Mouse (Mus musculus) adrenal gland, adult 2 months (tissue): ENCODE results near the gene Il13. TPM values are rescaled to one million over a fixed set of nuclear protein-coding genes. Genes with fewer than 3 reads are reported as not detected.
A peak's percentile ranks its signal among the peaks of the same experiment; 100 is the strongest.

ENCODE experiments used
- DNase-seq: peaks from one replicate; pipeline ENCODE4 v3.0.0; 2021
- polyA plus RNA-seq: library from polyadenylated mRNA; depleted of rRNA; stranded (reverse); fragments of >200 nt; gene quantifications from 2 replicates; pipeline ENCODE4 v1.2.3, GENCODE M21; 2012
- total RNA-seq, 2 experiments: library from RNA; stranded (reverse); gene quantifications; 2 replicates each; pipeline ENCODE4 v1.2.3; 2021

The Il13 gene
- total and polyA plus RNA-seq, 3 experiments: not detected

DNA sequence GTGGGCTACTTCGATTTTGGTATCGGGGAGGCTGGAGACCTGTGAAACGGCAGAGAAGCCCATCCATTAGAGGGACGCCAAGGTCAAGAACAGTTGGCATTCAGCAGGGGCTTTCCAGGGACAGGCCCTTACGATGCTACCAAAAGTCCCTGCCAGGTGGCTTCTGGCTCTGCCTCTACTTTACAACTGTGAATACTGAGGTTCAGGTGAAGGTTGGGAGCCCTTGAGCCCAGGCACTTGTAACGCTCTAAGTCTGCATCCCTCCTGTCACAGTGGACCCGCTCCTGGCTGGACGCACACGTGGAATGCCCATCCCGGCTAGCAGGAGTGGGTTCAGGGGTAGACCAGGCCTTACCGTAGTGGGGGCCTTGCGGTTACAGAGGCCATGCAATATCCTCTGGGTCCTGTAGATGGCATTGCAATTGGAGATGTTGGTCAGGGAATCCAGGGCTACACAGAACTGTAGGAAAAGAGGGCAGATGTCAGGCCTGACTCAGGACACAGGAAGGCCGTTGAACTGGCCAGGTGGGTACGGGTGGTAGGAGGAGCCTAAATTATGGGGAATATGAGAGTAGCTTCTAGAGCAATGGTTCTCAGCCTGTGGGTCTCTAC is 2.3 kb downstream of the Il13 start:
- no peak for DNase-seq

GRCm38 (mm10) chr11:53627859-53628258 is 6.6 kb downstream of the Il13 start:
- DNase-seq: peak; percentile 65

DNA sequence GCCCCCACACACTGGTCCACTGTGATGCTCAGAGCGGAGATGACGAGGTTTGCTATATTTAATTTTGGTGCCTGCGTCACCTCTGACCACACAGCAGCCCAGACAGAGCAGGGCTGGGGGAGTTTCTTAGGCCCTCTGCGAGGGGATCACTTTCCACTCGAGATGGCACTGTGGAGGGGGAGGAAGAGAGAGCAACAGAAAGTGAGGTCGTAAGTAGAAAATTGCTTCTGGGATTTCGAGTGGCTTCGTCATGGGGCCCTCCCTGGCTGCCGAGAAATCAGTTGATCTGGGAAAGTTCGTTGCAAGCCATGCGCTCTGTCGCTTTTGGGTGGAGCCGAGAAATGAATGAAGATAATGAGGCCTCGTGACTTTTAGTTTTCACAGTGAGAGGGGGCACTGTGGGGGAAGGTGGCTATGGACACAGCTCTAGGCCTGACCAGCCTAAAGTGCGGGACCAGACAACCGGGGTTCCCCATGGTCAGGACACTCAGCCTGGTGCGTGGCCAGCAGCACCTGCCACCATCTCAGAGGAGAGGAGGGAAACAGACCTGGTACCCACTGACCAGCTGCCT is 7.6 kb downstream of the Il13 start:
- no peak for DNase-seq

- DNase-seq: no peak
These were observed 10.4 kb downstream of the Il13 start for GRCm38 (mm10) chr11:53624124-53624523.

DNA sequence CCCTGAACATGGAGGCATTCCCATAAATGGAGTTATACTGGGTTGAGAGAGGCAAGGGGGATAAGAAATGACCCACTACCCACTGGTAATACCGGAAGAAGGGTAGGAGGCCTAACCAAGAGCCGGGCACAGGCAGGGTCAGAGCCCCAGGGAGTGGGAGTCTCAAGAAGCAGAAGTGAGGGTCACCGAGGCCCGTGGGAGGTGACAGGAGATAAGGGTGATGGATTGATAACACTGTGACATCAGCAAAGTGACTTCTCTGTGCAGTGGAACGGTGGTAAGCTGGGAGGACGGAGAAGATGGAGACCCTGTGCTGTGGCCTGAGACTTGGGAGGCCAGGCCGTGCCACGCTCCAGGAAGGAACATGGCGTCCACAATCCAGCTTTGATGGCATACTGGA is 10.9 kb downstream of the Il13 start:
- no peak for DNase-seq

DNA sequence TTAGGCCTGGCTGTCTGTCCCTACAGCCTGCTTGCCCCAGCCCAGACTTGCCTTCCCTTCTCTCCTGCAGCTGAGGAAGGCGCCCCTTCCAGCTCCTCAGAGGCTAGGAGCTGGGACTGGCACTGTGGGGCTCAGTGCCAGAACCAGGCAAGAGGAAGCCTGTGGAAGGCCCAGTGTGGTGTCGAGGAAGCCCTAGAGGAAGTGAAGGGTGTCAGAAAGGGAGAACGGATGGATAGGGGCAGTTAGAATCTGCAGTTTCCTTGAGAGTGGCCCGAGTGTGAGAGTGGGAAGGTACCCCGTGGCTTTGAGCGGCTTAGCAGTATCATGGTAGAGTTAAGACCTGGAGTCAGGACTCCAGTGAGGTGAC is 12.1 kb downstream of the Il13 start:
- DNase-seq: no peak

DNA sequence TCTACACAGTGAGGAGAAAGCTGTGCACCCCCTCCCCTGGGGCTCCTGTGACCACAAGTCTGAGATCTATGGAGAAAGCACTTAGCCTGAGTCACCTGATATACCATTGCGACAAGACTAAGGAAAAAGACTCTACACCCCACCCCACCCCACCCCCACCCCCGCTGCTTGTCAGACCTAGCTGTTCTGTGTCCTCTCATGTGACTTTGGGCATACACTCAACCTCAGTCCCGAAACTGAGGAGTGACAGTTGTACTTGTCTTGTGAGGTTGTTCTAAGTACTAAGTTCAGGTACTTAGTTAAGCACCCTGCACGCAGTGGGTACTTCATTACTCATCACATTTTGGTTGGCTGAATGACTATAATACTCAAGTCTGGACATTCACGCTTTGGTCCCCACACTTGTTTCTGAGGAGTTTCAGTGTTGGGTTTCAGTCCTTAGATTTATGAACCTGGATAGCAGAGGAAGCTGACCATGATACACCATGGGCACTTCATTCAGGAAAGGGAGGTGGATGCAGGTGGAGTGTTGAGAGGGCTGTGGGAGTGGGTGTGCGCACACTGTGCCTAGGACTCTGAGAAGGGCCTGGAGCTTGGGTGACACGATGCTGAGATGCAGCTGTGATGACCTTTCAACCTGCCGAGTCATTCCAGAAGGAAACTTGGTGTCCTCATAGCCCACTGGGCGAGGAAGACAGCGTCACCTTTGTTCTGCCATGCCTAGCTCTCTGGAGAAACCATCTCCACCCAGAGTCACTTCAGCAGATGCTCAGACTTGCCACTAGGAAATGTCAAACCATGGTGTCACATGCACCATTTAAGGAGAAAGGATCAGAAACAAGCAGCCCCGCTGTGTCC is 12.7 kb downstream of the Il13 start:
- no peak for DNase-seq

- no peak for DNase-seq
These were observed 14.4 kb downstream of the Il13 start for GRCm38 (mm10) chr11:53620094-53620493.

GRCm38 (mm10) chr11:53619428-53619827 is 15.1 kb downstream of the Il13 start:
- no peak for DNase-seq

DNA sequence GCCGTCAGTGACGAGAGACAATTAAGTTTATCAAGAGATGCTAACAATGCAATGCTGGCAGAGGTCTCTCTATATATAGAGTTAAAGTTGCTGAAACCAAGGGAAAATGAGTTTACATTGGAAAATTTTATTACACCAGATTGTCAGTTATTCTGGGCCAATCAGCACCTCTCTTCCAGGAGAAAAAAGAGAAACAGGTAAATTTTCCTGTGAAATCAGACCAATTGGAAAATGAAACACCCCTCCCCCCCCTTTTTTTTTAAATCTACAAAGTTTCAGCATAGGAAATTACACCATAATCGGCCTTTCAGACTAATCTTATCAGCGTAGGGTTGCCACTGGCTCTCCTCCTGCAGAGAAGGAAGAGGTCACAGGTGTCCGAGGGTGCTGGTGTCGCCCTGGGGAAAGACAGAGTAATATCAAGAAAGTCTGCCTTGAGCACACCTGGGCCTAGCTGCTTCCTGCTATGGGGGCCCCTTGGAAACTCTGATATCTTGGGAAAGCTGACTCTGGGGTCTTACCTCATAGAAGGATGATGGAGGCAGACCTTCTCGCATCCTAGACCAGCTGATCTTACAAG is 15.8 kb downstream of the Il13 start, which contains the start of gene Il4:
Gene Il4 (minus strand): TSS at position 51 of the 580 bp plus-strand sequence.
- no peak for DNase-seq

DNA sequence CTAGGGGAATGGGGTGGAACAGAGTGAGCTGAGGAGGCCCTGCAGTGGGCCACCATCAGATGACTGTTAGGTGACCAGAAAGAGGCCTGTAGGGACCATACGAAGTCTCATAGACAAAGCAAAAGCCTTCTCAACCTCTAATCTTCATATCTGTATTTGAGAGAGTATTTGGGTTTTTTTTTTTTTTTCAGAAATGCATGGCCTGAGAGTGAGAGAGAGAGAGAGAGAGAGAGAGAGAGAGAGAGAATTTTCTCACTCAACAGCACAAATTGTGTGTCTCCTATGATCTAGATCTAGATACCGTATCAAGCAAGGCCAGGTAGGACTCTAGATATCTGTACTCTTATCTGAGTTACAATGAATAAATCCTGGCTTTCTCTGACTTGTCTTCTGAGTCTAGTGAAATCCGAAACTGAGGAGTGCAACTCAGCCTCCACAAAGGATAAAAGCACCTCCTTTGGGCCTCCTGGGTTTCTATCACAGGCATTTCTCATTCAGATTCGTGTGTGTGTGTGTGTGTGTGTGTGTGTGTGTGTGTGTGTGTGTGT is 16.9 kb downstream of the Il13 start:
- DNase-seq: no peak

DNA sequence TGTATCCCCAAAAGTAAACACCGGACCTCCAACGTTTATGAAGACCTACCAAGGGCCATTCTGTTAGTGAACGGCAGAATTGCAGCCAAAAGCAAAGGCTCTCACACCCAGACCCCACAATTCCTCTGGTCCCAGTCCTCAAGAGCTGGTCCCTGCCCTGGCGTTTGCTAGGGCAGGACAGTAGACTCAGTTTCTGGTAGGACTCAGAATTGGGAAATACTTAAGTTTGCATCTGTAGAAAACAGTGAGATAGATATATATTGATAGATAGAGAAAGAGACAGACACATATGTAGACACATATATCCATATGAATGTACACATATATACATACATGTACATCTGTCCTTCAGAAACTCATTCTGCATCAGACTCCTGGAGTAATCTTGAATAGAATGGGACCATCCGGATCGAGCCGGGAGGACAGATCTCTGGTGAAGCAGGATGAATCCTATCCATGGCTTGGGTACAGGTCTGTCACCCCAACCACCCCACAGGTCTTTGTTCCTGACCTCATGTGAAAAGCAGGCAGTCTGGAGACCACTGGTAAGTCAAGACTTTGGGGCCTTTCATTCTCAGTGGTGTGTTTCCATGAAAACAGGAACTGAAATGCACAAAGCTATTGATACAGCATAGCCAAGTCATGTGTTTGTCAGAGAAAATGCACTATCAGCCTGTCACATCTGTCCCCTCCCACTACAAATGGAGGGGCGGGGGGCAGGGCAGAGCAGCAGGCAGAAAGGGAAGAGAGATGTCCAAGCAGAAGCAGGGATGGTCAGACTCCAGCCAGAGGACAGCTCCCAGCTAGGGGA is 17.5 kb downstream of the Il13 start:
- no peak for DNase-seq

GRCm38 (mm10) chr11:53615575-53615974 is 18.9 kb downstream of the Il13 start:
- no peak for DNase-seq

DNA sequence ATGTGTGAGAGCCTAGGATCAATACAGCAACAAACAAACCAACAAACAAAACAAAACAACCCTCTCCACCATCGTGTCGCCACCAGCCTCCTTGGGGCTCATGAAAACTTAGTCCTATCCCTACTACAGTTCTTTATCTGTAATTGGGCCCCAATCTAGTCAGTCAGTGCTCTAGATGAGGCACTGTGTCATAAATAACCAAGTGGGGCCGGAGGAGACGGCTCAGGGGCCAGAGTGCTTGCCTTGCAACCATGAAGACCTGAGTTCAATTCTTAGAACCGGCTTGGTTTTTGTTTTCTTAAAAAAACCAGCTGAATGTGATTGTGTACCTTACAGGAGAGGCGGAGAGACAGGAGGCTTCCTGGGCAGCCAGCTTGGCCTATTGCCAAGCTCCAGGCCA is 19.3 kb downstream of the Il13 start:
- no peak for DNase-seq

DNA sequence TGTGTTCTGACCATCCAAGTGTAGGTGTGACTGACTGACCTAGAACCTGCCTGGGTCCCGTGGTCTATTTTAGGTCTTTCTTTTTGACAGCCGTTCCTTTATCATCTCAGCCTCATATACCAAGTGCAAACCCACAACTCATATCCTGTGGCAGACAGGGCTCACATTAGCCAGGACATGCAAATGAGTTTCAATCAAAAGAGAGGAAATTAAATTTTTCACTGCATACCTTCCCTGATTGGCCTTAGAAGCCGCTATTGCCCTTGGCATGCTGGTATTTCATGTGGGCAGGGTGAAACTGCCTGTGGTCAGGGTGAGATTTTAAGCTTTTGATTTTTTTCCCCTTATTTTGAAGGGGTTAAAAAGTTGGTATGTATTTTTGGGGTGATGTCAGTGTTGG is 24.8 kb downstream of the Il13 start:
- DNase-seq: no peak

GRCm38 (mm10) chr11:53609231-53609630 is 25.3 kb downstream of the Il13 start:
- no peak for DNase-seq

GRCm38 (mm10) chr11:53605609-53606008 is 28.9 kb downstream of the Il13 start:
- no peak for DNase-seq

DNA sequence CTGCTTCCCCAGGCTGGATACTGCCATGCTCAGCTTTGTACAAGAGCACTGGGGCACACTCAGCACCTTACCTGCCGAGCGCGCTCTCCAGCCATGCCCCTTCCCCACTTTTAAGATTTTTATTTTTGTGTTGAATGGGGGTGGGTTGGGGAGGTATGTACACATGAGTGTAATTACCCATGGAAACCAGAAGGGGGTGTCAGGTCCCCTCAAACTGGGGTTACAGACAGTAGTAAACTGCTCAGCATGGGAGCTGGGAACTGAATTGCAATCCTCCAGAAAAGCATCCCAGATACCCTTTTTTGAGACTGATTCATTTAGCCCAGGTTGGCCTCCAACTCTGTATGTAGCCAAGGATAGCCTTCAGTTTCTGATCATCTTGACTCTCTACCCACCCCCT is 29.5 kb downstream of the Il13 start:
- no peak for DNase-seq

DNA sequence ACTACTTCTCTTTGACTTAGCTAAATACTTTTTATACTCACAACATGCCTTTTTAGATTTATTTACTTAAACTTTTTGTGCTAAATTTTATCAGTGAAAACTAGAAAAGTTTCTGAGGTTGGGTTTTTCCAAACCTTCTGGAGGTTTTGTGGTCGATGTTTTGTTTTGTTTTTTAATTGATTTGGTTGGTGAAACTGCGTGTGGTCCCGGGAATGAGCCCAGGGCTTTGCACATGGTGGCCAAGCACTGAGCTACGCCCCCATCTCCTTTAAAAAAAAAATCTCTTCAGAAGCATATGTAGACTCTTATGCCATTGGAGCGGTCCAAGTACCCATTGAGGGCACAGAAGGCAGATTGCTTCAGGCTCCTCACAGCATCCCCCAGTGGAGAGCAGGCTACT is 43.4 kb downstream of the Il13 start:
- no peak for DNase-seq

DNA sequence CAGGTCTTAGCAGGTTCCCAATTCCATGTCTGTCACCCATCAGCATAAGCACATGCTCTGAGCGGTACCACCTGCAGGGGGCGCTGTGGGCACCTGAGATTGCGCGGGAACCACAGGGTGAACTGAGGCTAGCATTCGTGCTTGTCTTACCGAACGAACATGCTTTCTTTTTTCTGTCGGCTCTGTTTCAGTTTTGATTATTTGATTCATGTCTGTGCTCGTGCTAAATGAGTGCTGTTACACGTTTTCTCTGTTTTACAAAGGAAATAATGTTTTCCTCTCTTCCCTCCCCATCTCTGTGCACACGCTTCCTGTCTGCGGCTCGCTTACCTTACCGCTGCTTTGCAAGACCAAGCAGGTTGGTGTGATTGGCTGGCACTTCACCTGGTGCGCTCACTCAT is 44.1 kb downstream of the Il13 start:
- DNase-seq: peak; percentile 13

DNA sequence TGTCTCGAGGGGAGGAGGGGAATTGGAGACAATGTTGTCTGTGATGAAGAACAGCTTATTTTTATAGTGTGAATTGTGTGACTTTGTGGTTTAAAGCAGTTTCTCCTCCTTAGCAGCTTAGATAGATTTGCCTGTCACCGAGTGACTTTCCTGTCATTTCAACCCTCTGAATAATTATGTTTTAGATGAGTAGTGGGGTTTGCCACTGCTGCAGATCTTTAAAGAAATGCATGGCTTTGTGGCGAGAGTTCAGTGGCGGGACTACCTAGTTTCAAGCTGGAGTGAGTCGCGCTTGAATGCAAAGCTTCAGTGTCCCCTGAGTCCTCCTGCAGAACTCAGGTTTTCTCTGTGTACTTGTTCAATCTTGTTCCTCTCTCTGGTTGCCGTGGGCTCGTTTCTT is 46.2 kb downstream of the Il13 start:
- no peak for DNase-seq

DNA sequence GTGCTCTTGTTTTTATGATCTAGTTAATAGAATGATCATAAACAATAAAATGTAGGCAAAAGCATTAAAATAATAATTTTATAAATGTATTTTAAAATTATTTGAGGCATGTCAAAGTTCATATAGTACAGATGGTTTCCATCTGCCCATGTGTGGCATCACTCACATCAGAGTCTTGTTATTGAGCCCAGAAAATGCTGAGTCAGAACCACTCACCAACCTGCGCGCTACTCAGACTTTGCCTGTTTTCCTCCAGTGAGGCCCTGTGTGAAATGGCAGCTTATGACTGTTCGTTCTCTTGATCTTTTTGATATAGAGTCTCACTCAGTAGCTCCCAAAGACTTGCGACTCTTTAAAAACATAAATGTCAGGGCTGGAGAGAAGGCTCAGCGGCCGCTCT is 49.0 kb downstream of the Il13 start:
- DNase-seq: peak; percentile 6
